Mouse (Mus musculus) MEL (cell line): ENCODE measurements at regions not wholly inside any gene's neighbourhood (a gene's known extent, or its start where the extent isn't known, plus 50 kb on each side); places are given as distances from the start of the nearest gene placed in this dataset.

ENCODE experiments used
- DNase-seq: peaks from one replicate; pipeline ENCODE4 v3.0.0; 2011; ENCODE audit warnings: low read depth, low spot score
- H3K27ac ChIP-seq: 2 replicates; pipeline ENCODE4 v1.5.1; 2012; ENCODE audit warnings: low read depth, mild to moderate bottlenecking, control low read depth, low read length, moderate library complexity; ENCODE audit not compliant: control insufficient read depth
- H3K27me3 ChIP-seq, 2 experiments: fragments of 150-350 bp in 1 of 2; sonication (generic) in 1 of 2; 2 replicates each; pipeline ENCODE4 v1.6.1; 2012; ENCODE audit warnings: low read length in 2 of 2, mild to moderate bottlenecking in 2 of 2, improper control_type of control experiment in 1 of 2, moderate library complexity in 1 of 2; ENCODE audit not compliant: insufficient read depth in 2 of 2, control insufficient read depth in 1 of 2
- H3K36me3 ChIP-seq, 2 experiments: 2 replicates each; pipeline ENCODE4 v1.6.1; 2012 to 2014; ENCODE audit warnings: low read length in 2 of 2, improper control_type of control experiment in 1 of 2, inconsistent platforms in 1 of 2, mild to moderate bottlenecking in 1 of 2; ENCODE audit not compliant: insufficient read depth in 2 of 2, control insufficient read depth in 1 of 2
- H3K4me1 ChIP-seq, 2 experiments: fragments of 150-350 bp in 1 of 2; sonication (generic) in 1 of 2; 2 replicates each; pipeline ENCODE4 v1.6.1; 2012; ENCODE audit warnings: low read length in 2 of 2, improper control_type of control experiment in 1 of 2, mild to moderate bottlenecking in 1 of 2; ENCODE audit not compliant: insufficient read depth in 2 of 2, control insufficient read depth in 1 of 2
- H3K4me3 ChIP-seq, 2 experiments: fragments of 150-350 bp in 1 of 2; sonication (generic) in 1 of 2; 2 replicates each; pipeline ENCODE4 v1.5.1; 2012; ENCODE audit warnings: low read depth in 2 of 2, low read length in 2 of 2, mild to moderate bottlenecking in 2 of 2, moderate library complexity in 2 of 2, control low read depth in 1 of 2, improper control_type of control experiment in 1 of 2; ENCODE audit not compliant: control insufficient read depth in 1 of 2, insufficient read depth in 1 of 2
- H3K79me2 ChIP-seq: 2 replicates; pipeline ENCODE4 v1.6.1; 2012; ENCODE audit warnings: mild to moderate bottlenecking, low read length, moderate library complexity; ENCODE audit not compliant: control insufficient read depth, poor library complexity, insufficient read depth
- H3K9ac ChIP-seq: 2 replicates; pipeline ENCODE4 v1.6.1; 2012; ENCODE audit warnings: low read depth, mild to moderate bottlenecking, control low read depth, low read length, moderate library complexity; ENCODE audit not compliant: control insufficient read depth, poor library complexity, severe bottlenecking
- H3K9me3 ChIP-seq: fragments of 150-350 bp; sonication (generic); replicated peaks from 2 replicates; pipeline ENCODE4 v1.6.1; 2012; ENCODE audit warnings: mild to moderate bottlenecking, low read length, improper control_type of control experiment, moderate library complexity; ENCODE audit not compliant: insufficient read depth
- BHLHE40 ChIP-seq: IDR thresholded peaks from 2 replicates; pipeline ENCODE4 v1.6.1; 2012; ENCODE audit warnings: low read depth, mild to moderate bottlenecking, inconsistent platforms, low read length, improper control_type of control experiment, borderline replicate concordance
- CHD2 ChIP-seq: IDR thresholded peaks from 2 replicates; pipeline ENCODE4 v1.6.1; 2011; ENCODE audit warnings: low read length, improper control_type of control experiment
- E2F4 ChIP-seq: IDR thresholded peaks from 2 replicates; pipeline ENCODE4 v1.6.1; 2011; ENCODE audit warnings: low read depth, low read length, improper control_type of control experiment, borderline replicate concordance
- EP300 ChIP-seq, 2 experiments: IDR thresholded peaks; 2 replicates each; pipeline ENCODE4 v1.6.1; 2011; ENCODE audit warnings: improper control_type of control experiment in 2 of 2, low read length in 2 of 2, low read depth in 1 of 2, mild to moderate bottlenecking in 1 of 2
- ETS1 ChIP-seq: IDR thresholded peaks from 2 replicates; pipeline ENCODE4 v1.6.1; 2012; ENCODE audit warnings: low read depth, mild to moderate bottlenecking, inconsistent platforms, low read length, improper control_type of control experiment, moderate library complexity
- HCFC1 ChIP-seq: IDR thresholded peaks from 2 replicates; pipeline ENCODE4 v1.6.1; 2012; ENCODE audit warnings: low read depth, mild to moderate bottlenecking, inconsistent platforms, low read length, improper control_type of control experiment, moderate library complexity
- KAT2A ChIP-seq: conservative IDR thresholded peaks from 2 replicates; pipeline ENCODE4 v1.6.1; 2012; ENCODE audit warnings: low read depth, low read length, improper control_type of control experiment, inconsistent platforms
- MEF2A ChIP-seq: IDR thresholded peaks from 2 replicates; pipeline ENCODE4 v1.6.1; 2014; ENCODE audit warnings: low read depth, mild to moderate bottlenecking, inconsistent platforms, low read length, improper control_type of control experiment; ENCODE audit not compliant: poor library complexity, insufficient replicate concordance, severe bottlenecking; ENCODE audit errors: extremely low read depth
- MYC ChIP-seq: IDR thresholded peaks from 2 replicates; pipeline ENCODE4 v1.6.1; 2011; ENCODE audit warnings: low read depth, mild to moderate bottlenecking, low read length, improper control_type of control experiment, moderate library complexity
- NELFE ChIP-seq: IDR thresholded peaks from 2 replicates; pipeline ENCODE4 v1.6.1; 2011; ENCODE audit warnings: low read depth, low read length, improper control_type of control experiment
- NRF1 ChIP-seq: IDR thresholded peaks from 2 replicates; pipeline ENCODE4 v1.6.1; 2014; ENCODE audit warnings: low read depth, mild to moderate bottlenecking, inconsistent platforms, low read length, improper control_type of control experiment, moderate library complexity; ENCODE audit not compliant: poor library complexity, insufficient read depth, severe bottlenecking
- POLR2A ChIP-seq, 2 experiments: IDR thresholded peaks; 2 replicates each; pipeline ENCODE4 v1.6.1; 2011 to 2012; ENCODE audit warnings: low read length in 2 of 2, mild to moderate bottlenecking in 2 of 2, control low read depth in 1 of 2, improper control_type of control experiment in 1 of 2, low read depth in 1 of 2, moderate library complexity in 1 of 2; ENCODE audit not compliant: control insufficient read depth in 1 of 2, insufficient read depth in 1 of 2, poor library complexity in 1 of 2
- POLR2AphosphoS5 ChIP-seq: IDR thresholded peaks from 2 replicates; pipeline ENCODE4 v1.6.1; 2012; ENCODE audit warnings: low read depth, borderline replicate concordance, mild to moderate bottlenecking, inconsistent platforms, low read length, moderate library complexity, mixed read lengths
- RCOR1 ChIP-seq: IDR thresholded peaks from 2 replicates; pipeline ENCODE4 v1.6.1; 2012; ENCODE audit warnings: low read depth, mild to moderate bottlenecking, inconsistent platforms, low read length, improper control_type of control experiment
- SMC3 ChIP-seq: IDR thresholded peaks from 2 replicates; pipeline ENCODE4 v1.6.1; 2011; ENCODE audit warnings: low read depth, low read length, improper control_type of control experiment
- TBP ChIP-seq: IDR thresholded peaks from 2 replicates; pipeline ENCODE4 v1.8.0; 2011; ENCODE audit warnings: low read depth, low read length, improper control_type of control experiment
- UBTF ChIP-seq: IDR thresholded peaks from 2 replicates; pipeline ENCODE4 v1.6.1; 2012; ENCODE audit warnings: low read depth, mild to moderate bottlenecking, inconsistent platforms, low read length, improper control_type of control experiment, moderate library complexity, borderline replicate concordance; ENCODE audit not compliant: insufficient read depth
- USF1 ChIP-seq: IDR thresholded peaks from 2 replicates; pipeline ENCODE4 v1.6.1; 2014; ENCODE audit warnings: low read depth, mild to moderate bottlenecking, inconsistent platforms, low read length, improper control_type of control experiment, moderate library complexity
- ZC3H11A ChIP-seq: IDR thresholded peaks from 2 replicates; pipeline ENCODE4 v1.6.1; 2012; ENCODE audit warnings: low read depth, mild to moderate bottlenecking, inconsistent platforms, low read length, improper control_type of control experiment
- ZKSCAN1 ChIP-seq: IDR thresholded peaks from 2 replicates; pipeline ENCODE4 v1.6.1; 2012; ENCODE audit warnings: low read depth, mild to moderate bottlenecking, inconsistent platforms, low read length, improper control_type of control experiment, moderate library complexity

DNA sequence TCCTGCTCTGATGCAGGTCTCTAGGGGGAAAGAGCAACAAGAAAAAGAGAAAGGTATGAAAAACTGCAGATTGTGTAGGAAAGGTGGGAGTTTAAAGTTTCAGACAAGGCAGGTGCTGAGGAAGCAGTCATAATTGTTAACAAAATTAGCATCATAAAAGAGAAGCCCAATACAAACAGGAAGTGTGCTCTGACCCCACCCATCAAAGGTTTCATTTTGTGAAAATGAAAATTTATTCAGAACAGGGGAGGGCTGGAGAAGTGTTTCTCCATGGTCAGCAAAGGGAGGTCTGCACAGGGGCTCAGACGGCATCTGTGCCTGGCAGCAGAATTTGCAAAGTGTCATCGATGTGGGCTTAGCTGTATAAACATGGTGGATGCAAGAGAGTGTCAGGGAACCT, 96.8 kb upstream of the Tent5a start:
- peaks cover 0 to 1% of the 10 kb centered on the region in 2 experiments; a peak in 1 of 4 replicates for H3K27me3 ChIP-seq
- no peaks in the 10 kb centered on the region for H3K9me3 ChIP-seq
- no peak overlapping the region for H3K9ac ChIP-seq
- no peaks in the 10 kb centered on the region for H3K36me3 ChIP-seq
- no peak overlapping the region for H3K27ac ChIP-seq
- H3K4me1 ChIP-seq = no peaks in the 10 kb centered on the region
- DNase-seq = no peak
- no peaks in the 10 kb centered on the region for H3K79me2 ChIP-seq
- TF ChIP-seq POLR2AphosphoS5 (no peak), CHD2 (no peak), RCOR1 (no peak), ZKSCAN1 (no peak), E2F4 (no peak), EP300 (IDR thresholded peaks at IDR 0.05; ENCODE audit: low read depth in 1 of 2, low read length in 2 of 2) (no peak), SMC3 (no peak), ETS1 (no peak), HCFC1 (no peak)
- H3K4me3 ChIP-seq = no peak overlapping the region

- no peak for DNase-seq
- no peak overlapping the region for H3K4me3 ChIP-seq
- H3K36me3 ChIP-seq = peaks cover 0 to 2% of the 10 kb centered on the region in 2 experiments; a peak in 1 of 4 replicates
- no peaks in the 10 kb centered on the region; a peak in 1 of 4 replicates for H3K27me3 ChIP-seq
- no peaks in the 10 kb centered on the region for H3K79me2 ChIP-seq
- H3K4me1 ChIP-seq = peaks cover 0 to 4% of the 10 kb centered on the region in 2 experiments; a peak in 2 of 4 replicates
- H3K9ac ChIP-seq = no peak overlapping the region
- TF ChIP-seq NELFE = no peak
- no peak for TF ChIP-seq TBP
- no peak for TF ChIP-seq MYC
- no peak for TF ChIP-seq UBTF
- no peak for TF ChIP-seq KAT2A
- no peak for TF ChIP-seq POLR2AphosphoS5
- no peak overlapping the region for H3K27ac ChIP-seq
- no peaks in the 10 kb centered on the region for H3K9me3 ChIP-seq
Observed at GRCm38 (mm10) chr9:85414391-85414790, 87.2 kb upstream of the Tent5a start.

GRCm38 (mm10) chr9:85413813-85414212, 86.7 kb upstream of the Tent5a start:
- no peak overlapping the region for H3K9ac ChIP-seq
- H3K27me3 ChIP-seq = no peaks in the 10 kb centered on the region; a peak in 1 of 4 replicates
- peaks cover 0 to 4% of the 10 kb centered on the region in 2 experiments; a peak in 2 of 4 replicates for H3K4me1 ChIP-seq
- no peaks in the 10 kb centered on the region for H3K79me2 ChIP-seq
- H3K27ac ChIP-seq = no peak overlapping the region
- no peak for TF ChIP-seq POLR2A (IDR thresholded peaks at IDR 0.05; ENCODE audit: control insufficient read depth in 1 of 2, insufficient read depth in 1 of 2, low read depth in 1 of 2, low read length in 2 of 2, poor library complexity in 1 of 2)
- TF ChIP-seq BHLHE40 = no peak
- TF ChIP-seq UBTF = no peak
- TF ChIP-seq TBP = no peak
- no peak for TF ChIP-seq ZKSCAN1
- no peak for TF ChIP-seq SMC3
- TF ChIP-seq EP300 (IDR thresholded peaks at IDR 0.05; ENCODE audit: low read depth in 1 of 2, low read length in 2 of 2) = no peak
- no peak for TF ChIP-seq MYC
- TF ChIP-seq USF1 = no peak
- TF ChIP-seq MEF2A = no peak
- TF ChIP-seq ZC3H11A = no peak
- TF ChIP-seq RCOR1 = no peak
- no peak for TF ChIP-seq NRF1
- peaks cover 0 to 2% of the 10 kb centered on the region in 2 experiments; a peak in 1 of 4 replicates for H3K36me3 ChIP-seq
- no peak overlapping the region for H3K4me3 ChIP-seq
- peak; percentile 11 for DNase-seq
- no peaks in the 10 kb centered on the region for H3K9me3 ChIP-seq
